Mouse (Mus musculus) adrenal gland, postnatal 25 days (tissue): ENCODE results near the gene Cgref1. TPM values are rescaled to one million over a fixed set of nuclear protein-coding genes. Genes with fewer than 3 reads are reported as not detected.

Source experiments
- DNase-seq: peaks from one replicate; pipeline ENCODE4 v3.0.0; 2021; ENCODE audit warnings: mixed read lengths
- long read RNA-seq: library from polyadenylated mRNA; stranded (forward); transcript quantifications from one replicate; pipeline ENCODE4 v2.0.0, GENCODE M21; 2021
- total RNA-seq: library from RNA; stranded (reverse); gene quantifications from 2 replicates; pipeline ENCODE4 v1.2.3, GENCODE M21; 2021

The Cgref1 gene
- 1.0 TPM in 1 of 2 replicates, not detected in the other for total RNA-seq
- long read RNA-seq, partial matches to known transcripts: 0 of 3 reads
- long read RNA-seq, other reads (novel, unspliced or antisense): 0 of 3 reads

DNA sequence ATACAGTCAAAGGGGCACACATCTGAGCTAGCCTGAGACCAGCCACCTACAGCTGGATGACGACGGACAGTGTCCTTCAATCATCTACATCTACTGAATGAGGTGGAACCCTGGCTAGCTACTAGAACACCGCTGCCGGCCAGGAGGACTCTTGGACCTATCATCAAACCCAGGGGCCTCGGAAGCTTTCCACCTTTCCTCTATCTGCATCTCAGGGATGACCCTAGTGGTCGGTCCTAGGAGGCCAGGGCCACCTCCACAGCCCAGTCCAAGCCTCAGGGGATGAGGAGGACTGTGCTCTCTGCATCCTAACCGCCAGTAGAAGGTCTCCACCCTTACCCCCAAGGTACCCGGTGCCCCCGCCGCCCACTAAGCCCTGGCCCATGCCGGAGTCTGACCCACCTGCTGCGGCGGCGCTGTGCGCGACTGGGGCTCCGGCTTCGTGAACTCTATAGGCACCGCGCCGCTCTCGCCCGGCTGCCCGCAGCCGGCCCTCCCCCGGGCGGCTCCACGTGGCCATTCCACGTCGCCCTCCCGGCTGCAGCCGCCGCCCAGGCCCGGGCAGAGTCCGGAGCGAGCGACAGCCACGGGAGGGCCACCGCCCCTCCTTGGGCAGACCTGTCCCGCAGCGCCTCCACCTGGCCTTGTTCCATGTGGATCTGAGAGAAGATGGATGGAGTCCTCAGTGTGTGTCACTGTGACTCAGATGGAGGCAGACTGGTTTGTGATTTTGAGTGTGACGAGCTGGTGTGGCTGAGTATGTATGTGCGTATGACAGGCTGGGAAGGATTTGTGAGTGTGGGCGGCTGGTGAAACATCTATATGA lies at the start of gene Cgref1:
TSS of gene Cgref1 (minus strand) at position 636 of the 826 bp plus-strand sequence.
- peak; percentile 77 for DNase-seq

DNA sequence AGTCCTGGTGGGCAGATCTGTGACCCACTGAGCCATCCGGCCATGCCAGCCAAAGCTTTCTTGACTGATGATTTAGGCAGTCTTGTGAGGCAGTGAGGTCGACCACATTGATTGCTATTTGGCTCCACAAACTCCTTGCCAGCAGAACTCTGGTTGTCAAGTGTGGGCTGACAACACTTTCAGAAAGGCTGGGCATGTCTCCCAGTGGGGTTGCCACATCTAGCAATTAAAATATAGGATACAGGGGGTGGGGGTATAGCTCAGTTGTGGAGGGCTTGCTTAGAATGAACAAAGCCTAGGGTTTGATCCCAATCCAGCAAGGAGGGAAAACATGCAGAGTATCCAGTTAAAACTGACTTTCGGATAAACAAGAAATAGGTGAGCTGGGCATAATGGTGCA lies 48.7 kb upstream of the Cgref1 start:
- DNase-seq: no peak

DNA sequence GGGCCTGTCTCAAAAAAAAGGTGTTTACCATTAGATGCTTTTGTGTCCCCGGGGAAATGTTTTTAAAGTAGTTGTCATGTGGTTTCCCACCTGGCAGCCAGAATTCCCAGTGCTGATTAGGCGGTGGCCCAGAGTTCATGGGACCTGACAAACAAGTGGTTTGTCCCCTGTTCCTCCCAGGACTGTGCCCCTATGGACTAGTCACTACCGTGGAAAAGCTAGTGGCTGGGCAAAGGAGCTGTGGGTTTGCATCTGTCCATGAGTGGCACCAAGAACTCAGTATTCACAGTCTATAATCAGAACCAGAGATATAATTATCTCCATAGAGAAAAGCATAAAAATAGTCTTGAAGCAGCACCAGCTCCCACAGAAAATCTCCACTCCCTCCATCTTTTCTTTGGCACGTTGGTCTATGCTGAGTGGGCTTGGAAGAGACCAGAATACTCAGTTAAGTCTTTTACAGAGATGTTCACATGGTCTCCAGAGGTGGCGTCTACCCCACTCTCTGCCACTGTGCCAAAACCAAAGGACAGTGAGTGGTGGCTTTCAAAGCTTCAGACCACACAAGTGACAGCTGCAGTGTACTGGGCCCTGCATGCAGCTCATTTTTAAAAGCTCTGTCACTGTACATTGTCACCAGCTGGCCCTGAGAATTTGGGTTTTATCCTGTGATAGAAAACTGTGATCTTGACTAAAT lies 47.7 kb upstream of the Cgref1 start:
- DNase-seq: no peak

DNA sequence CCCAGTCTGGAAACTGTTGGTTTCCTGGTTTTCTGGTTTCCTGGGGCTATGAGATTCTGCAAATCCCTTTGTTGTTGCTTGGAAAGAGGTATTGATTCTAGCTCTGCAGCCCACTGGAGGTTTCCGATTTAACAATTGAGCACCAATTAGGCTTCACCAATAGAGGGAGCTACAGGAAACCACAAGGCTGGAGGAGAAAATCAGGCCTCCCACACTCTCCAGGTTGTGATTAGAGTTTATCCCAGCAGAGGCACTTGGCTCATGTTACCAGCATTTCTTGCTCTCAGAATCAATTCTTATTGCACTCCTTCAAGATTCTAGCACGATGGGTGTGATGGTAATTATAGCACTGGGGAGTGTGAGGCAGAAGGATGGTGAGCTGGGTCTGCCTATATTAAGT lies 37.0 kb upstream of the Cgref1 start:
- DNase-seq: no peak

DNA sequence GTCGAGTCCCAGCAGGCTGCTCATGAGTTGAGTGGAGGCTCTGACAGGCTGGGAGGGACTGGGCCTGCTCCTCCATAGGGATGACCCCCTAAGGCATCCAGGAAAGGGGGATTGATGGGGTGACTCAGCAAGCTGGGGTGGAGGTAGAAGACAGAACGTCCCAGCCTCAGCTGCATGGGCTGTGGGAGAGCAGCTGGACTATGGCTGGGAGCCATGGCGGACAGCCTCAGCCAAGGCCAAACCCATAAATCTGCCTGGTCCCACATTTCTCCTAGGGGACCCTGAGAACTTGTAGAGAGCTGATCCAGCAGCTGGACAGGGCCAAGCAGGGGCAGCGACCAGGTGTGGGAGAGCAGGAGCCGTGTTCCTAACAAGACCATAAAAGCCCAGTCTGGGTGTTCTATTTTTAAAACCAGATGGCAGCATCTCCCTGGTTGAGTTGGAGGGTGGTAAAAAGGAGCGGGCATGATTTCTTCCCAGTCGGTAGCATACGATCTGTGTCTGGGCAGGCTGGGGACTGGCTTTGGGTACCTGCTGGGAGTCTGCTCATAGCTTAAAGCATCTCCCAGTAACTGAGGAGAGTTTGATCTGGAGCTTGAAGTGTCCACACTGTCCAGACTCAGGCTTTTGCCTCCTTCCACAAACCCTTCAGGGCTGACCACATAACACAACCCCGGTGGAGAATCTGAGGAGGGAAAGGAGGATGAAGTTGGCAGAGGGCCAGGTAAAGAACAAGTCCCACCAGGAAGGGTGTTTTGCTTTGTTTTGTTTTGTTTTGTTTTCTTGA lies 29.7 kb upstream of the Cgref1 start:
- peak; percentile 66 for DNase-seq

DNA sequence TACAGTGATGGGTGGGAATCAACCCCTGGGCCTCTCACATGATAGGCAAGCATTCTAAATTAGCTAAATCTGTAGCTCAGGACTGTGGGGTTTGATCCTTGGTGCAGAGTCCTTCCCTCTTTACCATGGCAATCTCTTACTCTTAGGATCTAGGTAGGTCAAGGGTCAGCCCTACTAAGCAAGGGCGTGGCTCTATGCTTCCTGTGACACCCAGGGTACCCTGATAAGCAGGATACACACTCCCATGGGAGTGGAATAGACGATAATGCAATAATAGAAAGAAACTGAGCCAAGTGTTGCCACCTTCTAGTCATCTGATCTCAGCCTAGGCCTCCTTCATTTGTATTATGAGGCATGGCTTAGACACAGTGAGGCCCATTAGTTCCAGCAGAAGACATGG lies 24.0 kb upstream of the Cgref1 start:
- no peak for DNase-seq

DNA sequence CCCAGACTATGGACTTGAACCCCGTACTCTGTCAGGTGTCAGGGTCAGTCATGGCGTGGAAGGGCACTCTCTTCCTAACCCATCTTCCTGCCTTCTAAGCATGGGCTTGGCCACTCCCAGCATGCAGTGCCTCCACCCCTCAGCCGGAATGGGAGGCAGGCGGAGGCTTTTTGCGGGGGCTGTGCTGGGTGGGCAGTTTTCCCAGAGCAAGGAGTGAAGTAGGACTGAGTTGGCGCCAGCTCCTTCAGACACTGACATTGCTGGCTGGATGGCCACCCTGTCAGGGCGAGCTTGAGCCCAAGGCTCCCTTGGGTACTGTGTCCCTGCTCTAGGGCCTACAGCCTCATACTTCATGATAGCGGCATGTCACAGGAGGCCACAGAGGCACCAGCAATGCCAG lies 23.0 kb upstream of the Cgref1 start, which contains the start of gene Tcf23:
TSS of gene Tcf23 (plus strand) at position 247 of the 400 bp plus-strand sequence.
- no peak for DNase-seq

DNA sequence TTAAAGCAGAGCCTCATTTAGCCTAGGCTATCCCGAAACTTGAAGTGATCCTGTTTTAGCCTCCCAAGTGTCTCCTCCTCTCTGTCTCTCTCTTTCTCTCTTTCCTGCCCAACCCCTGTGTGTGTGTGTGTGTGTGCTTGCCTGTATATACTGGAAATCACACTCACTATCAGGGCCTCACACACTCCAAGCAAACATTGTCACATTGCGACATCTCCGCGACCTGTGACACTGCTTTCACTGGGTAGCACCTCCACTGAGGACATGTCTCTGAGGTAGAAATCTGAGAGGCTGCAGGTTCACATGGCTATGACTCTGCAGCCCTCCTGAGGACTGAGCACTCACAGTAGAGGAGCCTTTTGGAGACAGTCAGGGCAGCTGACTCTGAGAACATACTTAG lies 20.8 kb upstream of the Cgref1 start:
- no peak for DNase-seq

DNA sequence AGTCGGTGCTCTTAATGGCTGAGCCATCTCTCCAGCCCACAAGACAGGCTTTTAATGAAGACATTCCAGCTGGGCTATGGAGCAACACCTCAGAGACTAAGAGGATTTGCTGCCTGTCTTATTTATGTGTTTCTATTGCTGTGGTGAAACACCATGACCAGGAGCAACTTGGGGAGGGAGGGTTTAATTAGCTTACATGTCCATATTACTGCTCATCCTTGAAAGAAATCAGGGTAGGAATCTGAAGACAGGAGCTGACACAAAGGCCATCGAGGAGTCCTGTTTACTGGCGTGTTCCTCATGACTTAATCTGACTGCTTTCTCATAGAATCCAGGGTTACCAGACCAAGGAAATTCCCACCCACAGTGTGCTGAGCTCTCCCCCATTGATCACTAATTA lies 18.5 kb upstream of the Cgref1 start:
- no peak for DNase-seq

DNA sequence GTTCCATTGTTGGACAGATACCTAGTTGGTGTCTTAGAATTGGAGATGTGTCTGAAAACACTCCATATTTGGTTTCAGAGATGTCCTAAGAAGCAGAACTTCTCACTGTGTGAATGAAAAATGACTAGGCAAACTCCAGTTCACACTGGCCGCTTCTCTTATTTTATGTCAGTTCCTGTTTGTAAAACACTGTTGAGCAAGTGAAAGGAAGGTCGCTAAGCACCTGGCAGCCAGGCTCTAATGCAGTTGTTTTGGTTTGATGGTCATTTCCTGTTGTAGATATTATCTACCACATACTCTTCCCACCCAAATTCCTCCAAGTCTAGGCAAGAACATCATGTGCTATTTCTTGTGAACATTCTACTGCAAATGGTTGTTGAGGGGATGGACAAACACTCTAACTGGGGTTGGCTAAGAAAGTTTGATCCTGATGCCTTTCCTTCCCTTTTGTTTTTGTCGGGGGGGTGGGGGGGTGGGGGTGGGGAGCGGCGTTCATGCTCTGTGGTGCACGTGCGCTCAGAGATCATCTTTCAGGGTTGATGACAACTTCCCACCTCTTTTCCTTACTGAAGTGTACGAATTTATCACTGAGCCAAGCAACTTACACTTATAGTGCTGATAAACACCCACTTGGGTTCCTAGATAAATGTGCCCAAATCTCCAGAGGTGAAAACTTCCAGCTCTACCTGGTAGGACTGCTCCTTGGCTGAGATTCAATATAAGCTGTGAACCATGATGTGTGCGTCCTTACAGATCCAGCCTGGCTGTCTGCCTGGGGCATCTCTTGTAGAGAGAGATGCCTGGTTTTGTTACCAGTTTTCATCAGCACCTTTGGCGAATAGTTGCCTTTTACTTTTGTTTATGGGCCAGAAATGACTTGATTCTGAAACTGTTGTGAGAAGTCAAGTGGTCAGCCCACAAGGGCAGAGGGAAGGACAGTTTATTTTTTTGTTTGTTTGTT lies 16.4 kb upstream of the Cgref1 start:
- DNase-seq: no peak

DNA sequence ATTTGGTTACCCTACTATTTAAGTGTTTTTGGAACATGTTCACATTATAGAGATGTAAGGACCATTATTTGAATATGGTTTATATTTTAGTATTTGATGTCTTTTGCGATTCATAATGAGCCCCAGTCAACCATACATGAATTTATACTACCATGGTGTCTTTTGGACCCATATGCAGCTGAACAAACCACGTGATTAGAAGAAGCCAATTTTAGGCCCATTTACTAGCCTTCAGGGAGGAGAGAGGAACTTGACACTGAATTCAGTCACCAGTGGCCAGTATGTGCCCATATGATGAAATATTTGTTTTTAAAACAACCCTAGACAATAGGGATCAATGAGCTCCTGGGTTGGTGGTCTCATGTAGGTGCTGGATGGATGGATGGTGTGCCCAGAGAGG lies 15.4 kb upstream of the Cgref1 start:
- no peak for DNase-seq

DNA sequence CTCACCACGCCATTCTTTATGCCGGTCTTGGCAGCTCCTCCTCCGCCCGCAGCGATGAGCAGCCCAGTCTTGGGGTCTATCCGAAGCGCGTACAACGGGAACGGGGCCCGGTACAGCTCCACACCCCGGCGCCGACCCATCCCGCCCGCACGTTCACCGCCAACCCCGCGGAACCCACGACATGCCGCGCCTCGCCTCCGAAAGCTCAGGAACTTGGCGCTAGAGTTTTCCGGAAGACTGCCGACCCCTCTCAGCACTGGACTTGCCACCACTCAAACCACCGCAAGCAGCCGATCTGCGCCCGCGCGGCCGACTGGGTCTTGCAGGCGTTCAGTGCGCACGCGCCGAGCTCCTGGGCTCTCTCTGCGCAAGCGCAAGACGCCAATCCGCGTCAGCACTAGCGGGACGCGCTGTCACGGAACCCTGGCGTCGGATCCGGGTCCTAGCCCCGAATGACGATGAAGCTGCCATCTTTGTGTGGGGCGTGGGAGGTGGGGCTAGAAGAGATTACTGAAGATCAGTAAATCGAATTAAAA lies 14.6 kb upstream of the Cgref1 start, which contains the start of gene Preb:
TSS of gene Preb (minus strand) at position 396 of the 536 bp plus-strand sequence.
- DNase-seq: peak; percentile 99

DNA sequence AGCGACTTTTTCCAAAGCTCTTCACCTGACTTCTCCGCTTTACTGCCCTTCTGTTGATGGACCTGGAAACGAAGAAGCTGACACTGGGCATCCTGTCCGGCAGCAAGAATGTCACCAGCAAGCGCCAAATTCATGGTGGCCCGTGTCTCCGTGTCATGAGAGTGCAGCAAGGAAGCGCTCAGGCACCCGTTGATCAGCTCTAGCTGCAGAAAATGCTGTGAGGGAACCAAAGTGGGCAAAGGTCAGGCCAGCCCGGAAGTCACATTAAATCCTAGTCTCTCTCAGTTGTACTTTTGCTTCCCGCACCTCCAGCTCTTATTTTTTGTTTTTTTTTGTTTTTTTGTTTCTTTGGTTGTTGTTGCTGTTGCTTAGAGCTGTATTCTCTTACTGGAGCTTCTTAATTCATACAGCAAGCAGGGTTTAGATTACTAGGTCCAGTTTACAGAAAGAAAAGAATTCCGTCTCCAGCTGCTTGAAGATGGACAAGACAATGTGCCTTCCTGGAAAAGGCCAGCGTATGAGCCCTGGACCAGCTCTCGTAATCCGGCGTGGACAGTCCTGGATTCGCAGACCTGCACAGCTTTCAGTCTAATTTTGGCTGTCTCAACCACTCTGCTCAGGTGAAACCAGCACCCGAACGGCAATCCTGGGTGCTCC lies 13.9 kb upstream of the Cgref1 start:
- no peak for DNase-seq

DNA sequence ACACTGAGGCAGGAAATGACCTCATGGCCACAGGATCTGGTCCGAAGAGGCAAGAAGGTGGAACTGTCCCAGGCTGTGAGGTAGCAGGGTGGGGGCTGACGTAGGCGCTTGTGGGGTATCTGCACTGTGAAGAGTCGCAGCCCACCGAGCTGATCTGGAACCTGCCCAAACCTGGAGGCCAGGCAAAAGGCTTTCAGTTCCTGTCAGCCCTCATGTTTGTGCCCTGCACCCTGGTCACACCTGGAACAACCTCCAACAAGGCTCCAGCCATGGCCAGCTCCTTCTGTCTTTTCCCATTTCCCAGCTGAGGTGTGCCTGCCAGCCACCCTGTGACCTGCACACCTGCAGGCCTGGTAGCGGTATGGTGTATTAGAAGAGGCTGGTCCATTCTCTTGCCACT lies 12.5 kb upstream of the Cgref1 start:
- DNase-seq: no peak

DNA sequence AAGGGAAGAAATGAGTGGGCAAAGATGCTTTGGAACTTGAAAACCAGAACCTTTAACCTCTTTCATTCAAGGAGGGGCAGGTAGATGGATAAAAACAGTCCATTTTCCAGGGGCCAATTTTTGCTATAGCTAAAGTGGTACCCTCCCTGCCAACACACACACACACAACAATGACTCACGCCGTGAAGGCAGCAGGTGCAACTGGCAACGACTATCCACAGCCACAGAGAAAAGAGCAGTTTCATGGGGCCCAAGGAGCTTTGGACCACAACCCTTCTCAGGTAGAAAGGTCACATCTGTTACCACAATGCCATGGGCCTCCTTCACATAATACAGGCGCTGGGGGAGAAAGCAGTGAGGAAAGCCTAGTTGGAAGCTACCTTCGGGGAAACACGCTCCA lies 10.4 kb upstream of the Cgref1 start:
- no peak for DNase-seq

DNA sequence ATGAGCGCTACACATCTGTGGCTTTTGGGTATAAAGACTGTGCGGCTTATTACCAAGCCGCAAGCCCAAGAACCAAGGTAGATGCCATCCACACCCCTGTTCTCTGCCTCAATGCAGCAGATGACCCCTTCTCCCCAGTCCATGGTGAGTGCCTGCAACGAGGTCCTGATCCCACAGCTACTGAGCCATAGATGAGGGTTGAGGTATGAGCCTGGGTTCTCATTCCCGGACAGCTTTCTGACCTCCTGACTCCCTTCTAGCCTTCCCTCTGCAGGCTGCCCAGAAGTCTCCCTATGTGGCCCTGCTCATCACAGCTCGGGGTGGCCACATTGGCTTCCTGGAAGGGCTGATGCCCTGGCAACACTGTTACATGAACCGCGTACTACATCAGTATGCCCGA lies 9.2 kb upstream of the Cgref1 start:
- no peak for DNase-seq

DNA sequence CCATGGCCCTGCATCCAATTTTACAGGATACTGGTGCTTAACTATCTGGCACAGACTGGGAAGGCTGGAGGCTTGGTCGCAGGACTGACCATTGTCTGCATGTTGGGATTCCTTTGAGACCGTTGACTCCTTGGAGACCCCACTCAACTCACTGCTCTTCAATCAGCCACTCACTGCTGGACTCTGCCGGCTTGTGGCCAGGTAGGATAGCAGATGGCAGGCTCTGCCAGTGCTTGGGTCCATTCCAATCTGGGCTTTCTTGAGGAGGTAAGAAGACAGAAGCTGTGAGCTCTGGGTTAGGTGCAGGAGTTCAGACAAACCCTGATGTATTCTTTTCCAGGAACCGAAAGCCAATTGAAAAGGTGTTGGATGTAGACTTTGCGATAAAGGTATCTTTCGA lies 8.7 kb upstream of the Cgref1 start:
- DNase-seq: no peak

DNA sequence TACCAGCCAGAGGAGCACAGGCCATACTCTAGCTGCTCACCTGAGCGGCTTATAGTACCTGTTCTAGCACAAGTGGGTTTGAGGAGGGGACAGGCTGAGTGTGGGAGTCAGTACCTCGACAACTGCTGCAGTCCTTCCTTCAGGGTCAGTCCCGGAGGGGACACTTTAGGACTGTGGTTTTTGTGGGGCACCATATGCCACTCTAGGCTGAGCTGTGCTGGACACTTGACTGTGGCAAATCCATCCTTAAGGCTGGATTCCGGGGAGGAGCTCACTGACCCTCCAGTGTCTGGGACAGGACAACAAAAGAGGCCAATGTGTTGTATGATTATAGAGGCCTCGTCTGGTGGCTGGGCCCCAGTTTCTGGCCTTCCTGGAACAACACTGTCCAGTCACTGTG lies 7.2 kb upstream of the Cgref1 start:
- DNase-seq: no peak

DNA sequence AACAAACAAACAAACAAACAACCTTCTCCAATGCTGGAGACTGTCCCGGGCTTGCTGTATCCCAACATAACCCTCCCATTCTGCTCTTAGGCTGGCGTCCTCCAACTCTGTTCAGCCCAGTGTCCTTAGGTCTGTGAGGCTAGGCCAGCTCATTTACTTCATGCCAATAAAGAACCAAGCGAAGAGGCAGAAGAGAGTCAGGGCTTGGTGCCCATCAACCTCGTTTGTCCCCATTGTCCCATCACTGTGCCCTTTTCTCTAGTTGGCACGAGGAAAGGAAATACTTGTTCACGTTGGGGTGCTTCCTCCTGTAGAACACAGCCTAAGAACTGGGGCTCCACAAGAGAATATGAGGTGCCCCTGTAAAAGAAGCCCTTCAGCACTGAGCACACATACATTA lies 6.3 kb upstream of the Cgref1 start:
- DNase-seq: no peak

DNA sequence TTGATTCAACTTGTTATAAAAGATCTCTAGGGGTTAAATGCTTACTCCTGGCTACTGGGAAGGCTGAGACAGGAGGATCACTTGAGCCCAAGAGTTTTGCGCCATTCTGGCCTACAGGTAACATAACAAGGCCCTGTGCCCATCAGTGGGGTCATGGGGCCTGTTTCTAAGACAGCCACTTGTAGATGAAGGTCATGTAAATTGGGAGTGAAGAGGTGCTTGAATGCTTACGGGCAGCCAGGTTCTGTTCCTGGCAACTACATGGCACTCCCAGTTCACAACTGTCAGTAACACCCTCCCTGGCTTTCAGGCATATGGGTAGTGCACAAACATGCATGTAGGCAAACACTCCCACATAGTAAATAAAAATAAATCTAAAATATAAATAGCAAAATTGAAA lies 5.5 kb upstream of the Cgref1 start:
- no peak for DNase-seq

DNA sequence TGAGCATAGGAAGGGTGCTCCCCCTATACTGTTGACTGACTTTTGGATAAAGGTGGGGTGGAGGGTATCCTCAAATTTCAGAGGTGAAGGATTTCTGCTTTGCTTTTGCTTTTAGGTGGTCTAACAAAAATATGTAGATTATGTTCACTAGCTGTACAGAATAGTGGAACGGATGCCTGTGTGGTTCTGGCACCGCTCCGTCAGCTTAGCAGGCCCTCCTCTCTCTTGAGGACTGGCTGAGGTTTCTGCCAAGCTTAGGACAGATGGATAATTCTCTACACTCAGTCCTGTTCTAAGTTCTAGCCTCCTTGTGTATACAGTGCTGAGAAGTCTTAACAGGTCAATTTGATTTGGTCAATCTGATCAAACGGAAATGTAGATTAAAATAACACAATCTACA lies 5.1 kb upstream of the Cgref1 start:
- DNase-seq: no peak
